Mouse (Mus musculus): ENCODE data around the gene Map3k5. TPM values are rescaled to one million over a fixed set of nuclear protein-coding genes. Genes with fewer than 3 reads are reported as not detected.

The Map3k5 gene
- polyA plus RNA-seq, 1 experiment from 2014 or later = 0.83 TPM

- Histone ChIP-seq H3K9ac (ENCODE audit: low read depth, low read length) (no peak overlapping the region), H3K4me1 (ENCODE audit: control insufficient read depth, low read depth, low read length) (no peaks in the 10 kb centered on the region), H3K4me2 (ENCODE audit: low read depth, low read length) (no peak overlapping the region), H3K27ac (ENCODE audit: low read length) (no peak overlapping the region), H3K27me3 (ENCODE audit: control insufficient read depth, insufficient read depth, low read depth, low read length) (no peaks in the 10 kb centered on the region), H3K9me3 (replicated peaks; ENCODE audit: control insufficient read depth, low read length) (no peaks in the 10 kb centered on the region), H3K4me3 (ENCODE audit: low read depth, low read length) (no peak overlapping the region), H3K36me3 (ENCODE audit: control insufficient read depth, insufficient read depth) (no peaks in the 10 kb centered on the region)
- 73% methylated on average over 5 of the region's 5 CpGs for WGBS (ENCODE audit: insufficient replicate concordance)
- ATAC-seq (ENCODE audit: low read depth) = no peak
Observed at GRCm38 (mm10) chr10:19947901-19948300, 13.6 kb downstream of the Map3k5 start.

GRCm38 (mm10) chr10:19948381-19948780, 14.1 kb downstream of the Map3k5 start:
- no peaks in the 10 kb centered on the region for H3K9me3 ChIP-seq (replicated peaks; ENCODE audit: control insufficient read depth, low read length)
- ATAC-seq (ENCODE audit: low read depth) = no peak
- 70% methylated on average over 11 of the region's 11 CpGs for WGBS (ENCODE audit: insufficient replicate concordance)
- H3K4me1 ChIP-seq (ENCODE audit: control insufficient read depth, low read depth, low read length) = no peaks in the 10 kb centered on the region; the same call in 1 of the 2 replicates
- no peak overlapping the region for H3K27ac ChIP-seq (ENCODE audit: low read length)
- H3K36me3 ChIP-seq (ENCODE audit: control insufficient read depth, insufficient read depth) = no peaks in the 10 kb centered on the region
- no peak overlapping the region for H3K4me2 ChIP-seq (ENCODE audit: low read depth, low read length)
- no peak overlapping the region for H3K9ac ChIP-seq (ENCODE audit: low read depth, low read length)
- H3K27me3 ChIP-seq (ENCODE audit: control insufficient read depth, insufficient read depth, low read depth, low read length) = no peaks in the 10 kb centered on the region
- H3K4me3 ChIP-seq (ENCODE audit: low read depth, low read length) = no peak overlapping the region

GRCm38 (mm10) chr10:19949106-19949505, 14.8 kb downstream of the Map3k5 start:
- no peak overlapping the region for H3K9ac ChIP-seq (ENCODE audit: low read depth, low read length)
- H3K27me3 ChIP-seq (ENCODE audit: control insufficient read depth, insufficient read depth, low read depth, low read length) = no peaks in the 10 kb centered on the region
- H3K4me1 ChIP-seq (ENCODE audit: control insufficient read depth, low read depth, low read length) = no peaks in the 10 kb centered on the region; the same call in 1 of the 2 replicates
- no peak overlapping the region for H3K27ac ChIP-seq (ENCODE audit: low read length)
- 77% methylated on average over 4 of the region's 4 CpGs for WGBS (ENCODE audit: insufficient replicate concordance)
- no peak for ATAC-seq (ENCODE audit: low read depth)
- no peaks in the 10 kb centered on the region for H3K9me3 ChIP-seq (replicated peaks; ENCODE audit: control insufficient read depth, low read length)
- no peaks in the 10 kb centered on the region for H3K36me3 ChIP-seq (ENCODE audit: control insufficient read depth, insufficient read depth)
- no peak overlapping the region for H3K4me2 ChIP-seq (ENCODE audit: low read depth, low read length)
- H3K4me3 ChIP-seq (ENCODE audit: low read depth, low read length) = no peak overlapping the region

- Histone ChIP-seq H3K36me3 (ENCODE audit: control insufficient read depth, insufficient read depth) (no peaks in the 10 kb centered on the region), H3K27ac (ENCODE audit: low read length) (no peak overlapping the region), H3K27me3 (ENCODE audit: control insufficient read depth, insufficient read depth, low read depth, low read length) (no peaks in the 10 kb centered on the region), H3K4me1 (ENCODE audit: control insufficient read depth, low read depth, low read length) (peaks cover 8% of the 10 kb centered on the region), H3K4me2 (ENCODE audit: low read depth, low read length) (no peak overlapping the region), H3K9ac (ENCODE audit: low read depth, low read length) (no peak overlapping the region), H3K9me3 (replicated peaks; ENCODE audit: control insufficient read depth, low read length) (no peaks in the 10 kb centered on the region), H3K4me3 (ENCODE audit: low read depth, low read length) (no peak overlapping the region)
- 71% methylated on average over 11 of the region's 11 CpGs for WGBS (ENCODE audit: insufficient replicate concordance)
- no peak for ATAC-seq (ENCODE audit: low read depth)
Observed at GRCm38 (mm10) chr10:19953032-19953761, 18.9 kb downstream of the Map3k5 start.

GRCm38 (mm10) chr10:19954572-19954971, 20.3 kb downstream of the Map3k5 start:
- no peaks in the 10 kb centered on the region for H3K36me3 ChIP-seq (ENCODE audit: control insufficient read depth, insufficient read depth)
- WGBS (ENCODE audit: insufficient replicate concordance) = 41% methylated on average over 3 of the region's 3 CpGs
- H3K4me1 ChIP-seq (ENCODE audit: control insufficient read depth, low read depth, low read length) = peaks cover 8% of the 10 kb centered on the region
- no peak for ATAC-seq (ENCODE audit: low read depth)
- H3K4me3 ChIP-seq (ENCODE audit: low read depth, low read length) = no peak overlapping the region
- H3K9ac ChIP-seq (ENCODE audit: low read depth, low read length) = no peak overlapping the region
- no peak overlapping the region for H3K27ac ChIP-seq (ENCODE audit: low read length)
- H3K4me2 ChIP-seq (ENCODE audit: low read depth, low read length) = no peak overlapping the region
- H3K27me3 ChIP-seq (ENCODE audit: control insufficient read depth, insufficient read depth, low read depth, low read length) = no peaks in the 10 kb centered on the region
- H3K9me3 ChIP-seq (replicated peaks; ENCODE audit: control insufficient read depth, low read length) = no peaks in the 10 kb centered on the region

GRCm38 (mm10) chr10:19955817-19956216, 21.5 kb downstream of the Map3k5 start:
- no peaks in the 10 kb centered on the region for H3K9me3 ChIP-seq (replicated peaks; ENCODE audit: control insufficient read depth, low read length)
- H3K27me3 ChIP-seq (ENCODE audit: control insufficient read depth, insufficient read depth, low read depth, low read length) = no peaks in the 10 kb centered on the region
- no peak overlapping the region for H3K4me2 ChIP-seq (ENCODE audit: low read depth, low read length)
- no peak overlapping the region for H3K9ac ChIP-seq (ENCODE audit: low read depth, low read length)
- WGBS (ENCODE audit: insufficient replicate concordance) = 74% methylated on average over 6 of the region's 6 CpGs
- H3K36me3 ChIP-seq (ENCODE audit: control insufficient read depth, insufficient read depth) = no peaks in the 10 kb centered on the region
- no peak for ATAC-seq (ENCODE audit: low read depth)
- no peak overlapping the region for H3K4me3 ChIP-seq (ENCODE audit: low read depth, low read length)
- no peak overlapping the region for H3K27ac ChIP-seq (ENCODE audit: low read length)
- peaks cover 8% of the 10 kb centered on the region for H3K4me1 ChIP-seq (ENCODE audit: control insufficient read depth, low read depth, low read length)

GRCm38 (mm10) chr10:19956745-19957144, 22.5 kb downstream of the Map3k5 start:
- no peak overlapping the region for H3K9ac ChIP-seq (ENCODE audit: low read depth, low read length)
- H3K4me2 ChIP-seq (ENCODE audit: low read depth, low read length) = no peak overlapping the region
- WGBS (ENCODE audit: insufficient replicate concordance) = 50% methylated on average over 6 of the region's 6 CpGs
- H3K4me3 ChIP-seq (ENCODE audit: low read depth, low read length) = no peak overlapping the region
- no peak for ATAC-seq (ENCODE audit: low read depth)
- no peaks in the 10 kb centered on the region for H3K9me3 ChIP-seq (replicated peaks; ENCODE audit: control insufficient read depth, low read length)
- no peak overlapping the region for H3K27ac ChIP-seq (ENCODE audit: low read length)
- no peaks in the 10 kb centered on the region for H3K36me3 ChIP-seq (ENCODE audit: control insufficient read depth, insufficient read depth)
- H3K27me3 ChIP-seq (ENCODE audit: control insufficient read depth, insufficient read depth, low read depth, low read length) = no peaks in the 10 kb centered on the region
- H3K4me1 ChIP-seq (ENCODE audit: control insufficient read depth, low read depth, low read length) = peaks cover 8% of the 10 kb centered on the region

- Histone ChIP-seq H3K4me3 (ENCODE audit: low read depth, low read length) (no peak overlapping the region), H3K4me1 (ENCODE audit: control insufficient read depth, low read depth, low read length) (peaks cover 2% of the 10 kb centered on the region), H3K36me3 (ENCODE audit: control insufficient read depth, insufficient read depth) (no peaks in the 10 kb centered on the region), H3K9me3 (replicated peaks; ENCODE audit: control insufficient read depth, low read length) (no peaks in the 10 kb centered on the region), H3K9ac (ENCODE audit: low read depth, low read length) (no peak overlapping the region), H3K4me2 (ENCODE audit: low read depth, low read length) (no peak overlapping the region), H3K27ac (ENCODE audit: low read length) (no peak overlapping the region), H3K27me3 (ENCODE audit: control insufficient read depth, insufficient read depth, low read depth, low read length) (no peaks in the 10 kb centered on the region)
- 65% methylated on average over 6 of the region's 6 CpGs for WGBS (ENCODE audit: insufficient replicate concordance)
- no peak for ATAC-seq (ENCODE audit: low read depth)
Observed at GRCm38 (mm10) chr10:19960831-19961380, 26.6 kb downstream of the Map3k5 start.

GRCm38 (mm10) chr10:19962746-19963145, 28.5 kb downstream of the Map3k5 start:
- H3K4me1 ChIP-seq (ENCODE audit: control insufficient read depth, low read depth, low read length) = no peaks in the 10 kb centered on the region; the same call in 1 of the 2 replicates
- WGBS (ENCODE audit: insufficient replicate concordance) = 61% methylated on average over 4 of the region's 4 CpGs
- no peak overlapping the region for H3K9ac ChIP-seq (ENCODE audit: low read depth, low read length)
- no peak overlapping the region for H3K4me3 ChIP-seq (ENCODE audit: low read depth, low read length)
- H3K36me3 ChIP-seq (ENCODE audit: control insufficient read depth, insufficient read depth) = no peaks in the 10 kb centered on the region
- no peaks in the 10 kb centered on the region for H3K27me3 ChIP-seq (ENCODE audit: control insufficient read depth, insufficient read depth, low read depth, low read length)
- ATAC-seq (ENCODE audit: low read depth) = no peak
- no peak overlapping the region for H3K4me2 ChIP-seq (ENCODE audit: low read depth, low read length)
- H3K9me3 ChIP-seq (replicated peaks; ENCODE audit: control insufficient read depth, low read length) = no peaks in the 10 kb centered on the region
- H3K27ac ChIP-seq (ENCODE audit: low read length) = no peak overlapping the region
